Mouse (Mus musculus): ENCODE results near the gene Dis3l2.

Dis3l2 gene

DNA sequence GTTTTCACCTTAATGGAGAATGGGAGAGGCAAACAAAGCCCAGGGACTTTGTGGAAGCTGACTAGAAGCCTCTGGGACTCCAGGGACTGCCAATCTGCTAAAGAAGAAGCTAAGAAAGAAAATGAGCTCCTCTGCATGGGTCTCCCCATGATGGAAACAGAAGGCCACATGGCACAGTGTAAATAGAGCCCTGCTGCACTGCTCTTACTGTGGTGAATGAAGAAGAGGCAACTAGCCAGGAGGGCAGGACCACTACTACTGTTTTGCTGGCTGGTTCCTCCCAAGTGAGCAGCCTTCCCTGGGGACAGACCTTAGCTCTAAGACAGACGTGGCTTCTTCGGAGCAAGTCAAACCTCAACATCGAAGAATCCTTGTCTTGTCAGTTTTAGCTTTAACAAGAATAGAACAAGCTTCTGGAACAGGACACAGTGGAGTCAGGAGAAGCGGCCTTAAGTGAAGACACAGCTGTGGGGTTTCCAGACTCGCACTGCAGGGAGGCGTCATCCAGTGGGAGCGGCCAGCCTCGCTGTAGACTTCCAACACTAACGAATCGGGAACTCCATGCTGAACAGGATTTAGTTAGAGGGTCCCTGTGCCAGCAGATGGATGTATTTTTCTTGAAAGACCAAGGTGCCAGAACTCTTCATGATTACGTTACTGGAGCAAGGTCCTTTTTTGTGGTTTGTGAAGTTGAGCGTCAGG lies 307.2 kb downstream of the Dis3l2 start:
- DNase-seq (ENCODE audit: low spot score) = no peak

DNA sequence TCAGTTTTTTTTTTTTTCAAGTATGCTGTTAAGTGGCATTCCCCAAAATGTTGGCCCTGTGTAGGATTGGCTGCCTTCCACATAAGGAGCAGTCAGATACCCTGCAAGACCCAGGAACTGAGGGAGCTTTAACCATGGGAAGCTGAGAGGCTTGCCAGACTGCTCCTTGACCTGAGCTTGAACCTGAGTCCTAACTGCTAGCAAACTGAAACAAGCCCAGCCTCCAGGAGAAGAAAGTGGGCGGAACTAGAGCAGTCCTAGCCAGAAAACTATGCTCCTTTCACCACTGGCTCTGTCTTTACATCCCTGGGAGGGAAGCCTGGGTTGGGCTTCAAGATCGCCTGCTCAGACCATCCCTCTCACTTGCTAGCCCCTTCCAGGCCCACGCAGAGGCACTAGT lies 308.1 kb downstream of the Dis3l2 start:
- no peak for DNase-seq (ENCODE audit: low spot score)

DNA sequence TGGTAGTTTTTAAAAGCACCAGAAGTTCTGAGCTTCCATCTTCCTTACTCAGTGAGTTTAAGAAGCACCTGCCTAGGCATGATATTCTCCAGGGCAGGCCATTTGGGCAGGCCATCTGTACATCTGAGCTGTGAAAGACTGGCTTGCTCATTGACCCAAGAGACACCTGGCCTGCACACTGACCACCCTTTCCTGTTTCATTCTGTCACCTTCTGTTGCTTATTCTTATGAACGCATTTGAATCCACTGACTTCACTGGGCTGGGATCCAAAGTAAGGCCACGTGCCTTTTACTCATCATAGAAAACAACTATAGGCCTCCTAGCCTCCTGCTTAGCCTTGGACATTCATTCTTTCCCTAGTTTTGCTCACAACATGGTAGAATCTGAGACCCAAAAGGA lies 309.0 kb downstream of the Dis3l2 start:
- no peak for DNase-seq (ENCODE audit: low spot score)

DNA sequence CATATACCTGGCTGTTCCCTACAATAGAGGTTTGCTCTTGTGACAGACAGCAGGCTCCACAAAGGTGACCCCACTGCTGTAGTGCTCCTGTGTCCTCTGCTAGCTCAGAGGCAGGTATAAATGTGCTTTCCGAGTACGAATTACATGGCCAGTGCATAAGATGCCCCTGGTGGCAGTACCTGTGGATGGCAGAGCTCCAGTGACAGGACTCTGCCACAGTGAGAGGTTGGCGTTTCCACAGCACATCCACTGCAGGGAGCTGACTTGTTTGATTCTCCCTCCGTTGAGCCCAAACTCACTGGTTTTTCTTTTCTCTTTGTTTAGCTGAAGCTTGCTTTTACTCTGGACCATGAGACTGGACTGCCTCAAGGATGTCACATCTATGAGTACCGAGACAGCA lies 317.1 kb downstream of the Dis3l2 start:
- DNase-seq (ENCODE audit: low spot score) = no peak

DNA sequence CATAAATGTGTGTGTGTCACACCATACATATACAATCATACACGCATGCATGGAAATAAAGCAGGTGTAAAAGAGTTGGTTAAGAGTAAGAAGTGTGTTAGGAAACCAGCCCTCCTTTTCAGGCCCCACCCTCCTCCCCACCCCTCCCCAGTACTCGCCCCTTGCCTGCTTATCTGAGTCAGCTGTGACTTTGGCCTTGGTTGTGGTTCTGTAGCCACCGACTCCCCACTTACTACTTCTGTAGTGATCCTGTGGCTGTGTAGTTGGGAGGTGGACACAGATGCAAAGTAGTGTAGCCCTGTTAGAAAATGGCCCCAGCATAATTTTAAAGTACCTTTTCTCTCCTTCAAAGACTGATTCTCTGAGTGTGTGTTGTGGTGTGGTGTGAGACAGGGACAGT lies 318.0 kb downstream of the Dis3l2 start:
- no peak for DNase-seq (ENCODE audit: low spot score)

DNA sequence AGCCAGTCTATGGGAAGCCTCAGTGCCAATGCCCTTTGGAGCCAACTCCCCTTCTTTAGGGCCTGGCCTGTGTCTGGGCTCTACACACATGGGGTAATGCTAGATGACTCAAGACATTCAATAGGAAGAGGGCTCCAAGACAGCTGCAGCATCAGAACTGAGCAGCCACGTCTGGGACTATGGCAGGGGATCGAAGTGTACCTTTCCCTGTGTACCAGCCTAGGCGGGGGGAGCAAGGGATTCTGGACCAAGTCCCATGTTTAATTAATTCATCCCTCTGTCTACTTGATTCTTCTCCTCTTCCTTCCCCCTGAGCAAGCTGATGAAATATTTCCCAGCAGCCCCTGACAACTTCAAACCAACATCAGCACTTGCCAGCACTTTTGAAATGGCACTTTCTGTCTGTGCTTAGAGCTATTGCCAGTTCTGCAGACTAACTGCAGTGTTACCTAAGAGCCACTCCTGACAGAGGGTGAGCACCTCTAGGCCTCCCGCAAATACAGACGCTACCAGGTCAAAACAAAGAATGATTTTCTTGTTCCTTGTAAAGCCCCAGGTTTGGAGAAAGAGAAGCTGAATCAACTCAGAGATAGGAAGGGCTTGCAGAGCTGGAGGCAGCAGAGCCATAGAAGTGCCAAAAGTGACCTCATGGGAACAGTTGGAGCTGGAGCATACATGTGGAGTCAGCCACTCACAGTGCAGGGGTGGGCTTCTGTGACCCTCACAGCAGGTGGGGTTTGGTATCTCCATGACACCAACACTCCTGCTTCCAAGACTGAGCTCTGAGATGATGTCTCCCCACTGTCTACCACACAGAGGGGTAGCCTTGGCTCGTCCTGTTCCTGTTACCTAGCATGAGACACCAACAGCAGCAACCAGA lies 319.9 kb downstream of the Dis3l2 start:
- no peak for DNase-seq (ENCODE audit: low spot score)

DNA sequence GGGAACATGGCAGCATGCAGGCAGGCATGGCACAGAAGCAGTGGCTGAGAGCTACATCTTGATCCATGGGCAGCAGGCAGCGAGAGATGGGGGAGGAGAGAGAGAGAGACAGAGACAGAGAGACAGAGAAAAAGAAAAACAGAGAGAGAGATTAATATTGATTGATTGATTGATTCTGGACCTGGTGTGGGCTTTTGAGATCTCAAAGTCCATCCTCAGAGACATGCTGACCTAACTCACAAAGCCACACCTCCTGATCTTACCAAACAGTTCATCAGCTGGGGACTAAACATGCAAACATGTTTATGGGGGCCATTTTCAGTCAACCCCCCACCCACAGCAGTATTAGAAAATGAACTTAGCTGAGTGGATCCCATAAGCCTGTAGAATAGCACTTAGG lies 321.4 kb downstream of the Dis3l2 start:
- DNase-seq (ENCODE audit: low spot score) = no peak

DNA sequence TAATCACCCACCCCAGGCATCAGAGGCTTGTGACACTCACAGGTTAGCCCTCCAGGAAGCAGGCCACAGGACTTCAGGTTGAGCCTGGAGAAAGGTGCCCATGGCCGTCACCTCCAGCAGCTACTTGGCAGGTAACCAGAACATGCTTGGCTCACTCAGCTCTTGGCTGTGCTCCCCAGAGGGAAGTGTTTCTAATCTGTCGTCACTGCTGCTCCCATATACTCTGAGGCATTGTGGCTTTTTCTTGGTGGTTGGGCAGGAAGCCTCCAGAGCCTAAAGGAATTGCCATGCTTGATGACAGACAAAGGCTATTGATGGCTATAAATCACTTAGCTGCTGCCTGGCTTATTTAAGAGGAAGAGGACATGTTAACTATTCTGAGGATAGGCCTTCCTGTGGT lies 325.2 kb downstream of the Dis3l2 start:
- no peak for DNase-seq (ENCODE audit: low spot score)

DNA sequence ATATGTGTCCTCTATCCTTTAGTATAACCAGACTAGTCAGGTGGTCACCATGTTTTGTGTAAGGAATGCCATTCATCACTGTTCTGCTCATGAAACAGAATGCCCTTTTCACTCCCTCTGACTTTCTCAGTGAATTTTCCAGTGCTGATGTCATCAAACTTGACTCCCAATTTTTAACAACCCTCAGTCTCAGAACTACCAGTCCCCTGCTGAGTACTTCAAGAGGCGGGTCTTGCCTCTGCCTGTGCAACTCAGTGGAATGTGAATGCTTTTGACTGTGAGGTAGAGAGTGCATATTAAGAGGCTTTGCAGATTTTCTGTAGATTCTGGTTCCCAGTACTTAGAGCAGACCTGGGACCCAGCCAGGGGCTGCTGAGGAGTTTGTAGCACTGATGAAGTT lies 327.0 kb downstream of the Dis3l2 start:
- DNase-seq (ENCODE audit: low spot score) = no peak

DNA sequence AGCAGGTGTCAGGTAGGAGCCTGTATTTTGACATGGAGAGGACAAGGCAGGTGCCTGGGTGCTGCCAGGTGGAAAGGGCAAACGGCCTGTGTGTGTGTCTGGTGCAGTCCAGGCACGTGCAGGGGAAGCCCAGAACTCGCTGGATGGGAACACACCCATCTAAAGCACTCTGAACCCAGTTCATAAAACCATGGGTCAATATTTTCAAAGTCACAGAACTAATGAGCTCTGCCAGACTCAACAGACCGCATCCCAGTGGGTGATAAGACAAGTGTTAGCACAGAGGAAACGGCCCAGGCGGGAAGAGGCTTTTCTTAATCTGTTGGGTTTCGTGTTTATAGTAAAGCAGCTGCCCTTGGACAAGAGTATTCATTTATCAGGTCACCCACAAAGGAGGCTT lies 328.9 kb downstream of the Dis3l2 start:
- DNase-seq (ENCODE audit: low spot score) = no peak

DNA sequence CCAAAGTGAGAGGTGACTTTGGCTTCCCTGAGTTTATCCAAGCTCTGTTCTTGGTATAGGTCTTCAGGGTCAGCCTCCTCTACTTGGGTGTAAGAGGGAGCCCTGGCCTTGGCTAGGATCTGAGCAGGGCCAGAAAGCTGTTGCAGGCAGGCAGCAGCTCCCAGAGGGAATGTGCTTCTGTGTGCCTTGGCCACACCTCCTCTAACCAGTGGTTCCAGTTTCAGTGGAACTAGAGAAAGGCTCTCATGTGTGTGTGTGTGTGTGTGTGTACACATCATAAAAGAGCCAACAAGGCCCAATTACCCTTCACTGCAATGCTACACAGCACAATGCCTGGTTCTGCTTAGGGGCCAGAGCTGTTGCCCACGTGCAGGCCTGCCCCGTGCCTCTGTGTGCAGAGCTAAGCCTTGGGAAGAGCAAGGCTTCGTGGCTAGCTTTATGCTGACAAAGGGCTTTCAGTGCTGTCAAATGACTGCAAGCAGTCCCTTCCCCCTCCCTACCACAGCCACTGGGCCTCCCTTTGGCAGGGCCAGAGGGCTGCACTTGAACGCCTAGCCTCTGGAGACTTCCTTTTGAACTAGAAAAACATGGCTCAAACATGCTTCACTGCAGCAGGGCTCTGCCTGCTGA lies 332.0 kb downstream of the Dis3l2 start:
- DNase-seq (ENCODE audit: low spot score) = peak; percentile 19

DNA sequence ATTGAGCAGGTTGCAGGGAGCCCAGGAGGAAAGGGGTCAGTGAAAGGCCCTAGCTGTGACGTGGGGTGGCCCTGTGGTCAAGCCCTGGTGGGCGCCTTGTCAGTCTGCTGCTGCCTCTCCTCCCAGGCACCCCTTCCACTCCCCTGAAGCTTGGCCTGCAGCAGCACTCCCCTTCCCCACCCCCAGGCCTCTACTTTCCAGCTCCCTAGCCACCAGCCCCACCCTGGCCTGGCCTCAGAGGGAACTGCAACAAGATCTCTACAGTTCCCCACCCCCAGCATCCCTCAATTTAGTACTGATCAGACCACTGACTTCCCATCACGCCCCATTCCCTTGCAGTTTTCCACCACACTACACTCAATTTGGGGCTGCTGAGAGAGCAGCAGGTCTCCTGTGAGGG lies 332.7 kb downstream of the Dis3l2 start:
- no peak for DNase-seq (ENCODE audit: low spot score)

DNA sequence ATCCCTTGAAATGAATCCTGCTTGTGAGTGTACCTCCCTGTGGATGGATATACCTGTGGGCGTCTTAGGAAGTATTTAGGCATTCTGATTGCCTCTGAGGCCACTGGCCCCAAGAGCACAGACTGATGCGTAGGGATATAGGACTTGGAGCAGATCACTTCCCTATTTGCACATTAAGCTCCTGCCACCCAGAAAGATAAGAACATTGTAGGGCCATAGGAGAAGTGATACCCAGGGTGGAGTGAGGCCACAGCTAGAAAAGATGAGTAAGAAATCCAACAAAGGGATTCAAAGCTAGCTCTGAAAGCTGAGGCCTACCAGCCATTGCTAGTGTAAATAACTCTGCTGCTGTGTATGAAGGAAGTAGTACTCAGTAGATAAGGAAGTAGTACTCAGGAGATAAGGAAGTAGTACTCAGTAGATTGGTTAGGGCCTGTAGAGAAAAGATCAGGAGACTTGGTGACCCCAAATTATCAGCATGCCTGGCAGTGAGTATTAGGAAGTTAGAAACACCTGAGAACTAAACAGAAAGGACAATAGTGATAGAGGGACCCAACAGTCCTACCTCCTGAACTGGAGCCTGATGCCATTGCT lies 335.0 kb downstream of the Dis3l2 start:
- DNase-seq (ENCODE audit: low spot score) = no peak

DNA sequence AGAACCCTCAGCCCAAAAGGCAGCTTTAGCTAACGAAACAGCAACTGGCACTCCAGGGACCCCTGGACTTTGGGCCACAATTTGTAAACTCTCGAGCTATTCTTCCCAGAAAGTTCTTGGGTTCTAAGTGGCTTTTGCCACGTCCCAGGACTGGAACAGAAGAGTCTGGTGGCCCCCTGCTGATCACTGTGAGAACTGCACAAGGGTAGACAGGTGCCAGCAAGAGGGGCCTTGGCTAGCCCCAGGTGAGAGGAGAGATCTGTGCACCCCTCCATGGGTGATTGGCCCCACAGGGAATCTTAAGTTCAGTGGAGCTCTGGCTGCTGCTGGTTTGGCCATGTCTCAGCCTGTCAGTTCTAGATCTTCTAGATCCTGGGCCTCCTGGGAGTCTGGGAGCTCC lies 337.5 kb downstream of the Dis3l2 start:
- peak; percentile 74 for DNase-seq (ENCODE audit: low spot score)

DNA sequence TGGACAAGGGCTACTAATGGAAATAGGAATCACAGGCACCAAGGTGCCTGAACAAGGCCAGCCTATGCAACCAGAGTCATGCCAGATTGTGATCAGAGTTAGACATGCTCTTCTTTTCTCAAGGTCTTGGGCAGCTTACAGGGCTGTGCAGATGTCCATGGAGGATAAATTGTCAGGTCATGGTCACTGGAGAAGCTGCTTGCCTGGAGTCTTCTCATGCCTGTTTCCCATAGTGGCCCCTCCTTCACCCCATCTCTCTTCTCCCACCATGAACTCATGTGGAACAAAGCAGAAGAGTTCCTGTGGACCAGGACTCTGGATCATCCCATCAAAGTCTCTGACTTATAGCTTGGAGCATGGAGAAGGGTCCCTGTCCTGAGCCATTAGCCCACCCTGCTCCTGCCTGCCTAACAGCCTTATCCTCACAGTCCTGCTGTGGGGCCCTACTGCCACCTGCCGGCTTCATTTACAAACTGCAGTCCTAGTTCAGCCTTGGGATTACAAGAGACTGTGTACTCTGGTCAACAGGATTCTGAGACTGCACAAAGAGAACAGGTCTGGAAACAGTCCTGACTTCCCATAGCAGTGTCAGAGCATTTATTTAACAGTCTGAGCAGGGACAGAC lies 338.3 kb downstream of the Dis3l2 start:
- DNase-seq (ENCODE audit: low spot score) = peak; percentile 65

DNA sequence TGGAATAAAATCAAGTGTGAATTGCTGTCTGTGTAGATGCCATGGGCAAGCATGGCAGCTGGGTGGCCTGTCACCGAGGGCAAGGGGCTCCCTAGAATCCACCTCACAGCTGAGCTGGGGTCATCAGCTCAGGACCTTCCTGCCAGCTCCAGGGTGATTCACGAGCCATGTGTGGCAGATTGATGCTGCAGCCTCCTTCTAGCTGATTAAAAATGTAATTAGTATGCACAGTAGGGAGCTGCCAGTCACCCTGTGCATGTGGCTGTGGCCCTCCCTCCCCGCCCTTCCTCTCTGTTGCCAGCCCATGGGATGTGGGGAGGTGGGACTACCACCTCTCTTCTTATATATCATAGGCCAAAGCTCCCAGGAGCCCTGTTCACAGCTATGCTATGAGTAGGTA lies 346.5 kb downstream of the Dis3l2 start:
- no peak for DNase-seq (ENCODE audit: low spot score)

DNA sequence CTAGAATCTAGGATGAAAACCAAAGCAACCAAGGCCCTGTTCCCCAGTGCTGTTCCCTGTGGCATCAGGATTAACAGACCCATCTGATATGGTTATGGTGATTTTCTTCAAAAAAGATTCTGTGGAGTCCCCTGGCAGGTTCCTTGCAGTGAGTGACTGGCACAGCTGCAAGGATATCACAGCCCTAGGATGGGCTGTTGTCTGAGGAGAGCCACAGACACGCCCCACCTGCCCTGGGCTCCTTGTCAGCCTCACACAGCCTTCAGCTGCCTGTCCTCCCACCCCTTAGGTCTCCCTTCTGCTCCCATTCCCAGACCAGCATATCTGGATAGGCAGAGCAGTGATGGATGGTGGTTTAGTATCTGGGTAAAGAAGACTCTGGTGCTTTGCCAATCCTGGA lies 347.1 kb downstream of the Dis3l2 start:
- DNase-seq (ENCODE audit: low spot score) = no peak

DNA sequence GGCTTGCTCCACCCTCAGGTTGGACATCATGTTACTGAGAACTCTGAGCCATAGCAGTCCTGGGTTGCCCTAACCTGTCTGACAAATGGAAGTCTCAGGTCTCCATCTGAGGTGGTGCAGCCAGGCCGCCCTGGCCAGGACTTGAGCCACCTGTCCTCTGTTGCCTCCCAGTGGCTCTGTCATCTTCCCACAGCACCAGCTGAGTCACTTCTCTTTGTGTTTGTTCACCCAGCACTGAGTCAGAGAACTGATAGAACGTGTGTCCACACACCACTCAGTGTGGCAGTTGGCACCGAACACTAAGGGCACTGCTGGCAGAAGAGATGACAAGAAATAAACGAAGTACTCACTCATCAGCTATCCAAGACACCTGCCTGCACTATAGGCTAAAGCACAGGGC lies 347.8 kb downstream of the Dis3l2 start:
- no peak for DNase-seq (ENCODE audit: low spot score)

DNA sequence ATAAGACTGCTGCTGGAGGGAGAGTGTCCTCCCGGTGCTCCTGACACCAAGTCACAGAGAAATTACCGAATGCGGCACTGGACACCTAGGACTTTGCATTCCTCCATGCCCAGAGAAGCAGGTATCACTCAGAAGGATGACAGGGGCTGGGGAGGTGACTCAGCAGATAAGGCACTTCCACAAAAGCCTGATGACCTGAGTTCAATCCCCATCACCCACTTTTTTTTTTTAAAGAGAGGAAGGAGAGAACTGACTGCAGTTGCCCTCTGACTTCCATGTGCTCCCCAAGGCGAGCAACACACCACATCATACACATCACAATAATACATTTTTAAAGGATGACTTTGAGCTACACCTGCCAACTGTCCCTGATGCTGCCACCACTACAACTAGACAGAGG lies 353.5 kb downstream of the Dis3l2 start:
- no peak for DNase-seq (ENCODE audit: low spot score)

DNA sequence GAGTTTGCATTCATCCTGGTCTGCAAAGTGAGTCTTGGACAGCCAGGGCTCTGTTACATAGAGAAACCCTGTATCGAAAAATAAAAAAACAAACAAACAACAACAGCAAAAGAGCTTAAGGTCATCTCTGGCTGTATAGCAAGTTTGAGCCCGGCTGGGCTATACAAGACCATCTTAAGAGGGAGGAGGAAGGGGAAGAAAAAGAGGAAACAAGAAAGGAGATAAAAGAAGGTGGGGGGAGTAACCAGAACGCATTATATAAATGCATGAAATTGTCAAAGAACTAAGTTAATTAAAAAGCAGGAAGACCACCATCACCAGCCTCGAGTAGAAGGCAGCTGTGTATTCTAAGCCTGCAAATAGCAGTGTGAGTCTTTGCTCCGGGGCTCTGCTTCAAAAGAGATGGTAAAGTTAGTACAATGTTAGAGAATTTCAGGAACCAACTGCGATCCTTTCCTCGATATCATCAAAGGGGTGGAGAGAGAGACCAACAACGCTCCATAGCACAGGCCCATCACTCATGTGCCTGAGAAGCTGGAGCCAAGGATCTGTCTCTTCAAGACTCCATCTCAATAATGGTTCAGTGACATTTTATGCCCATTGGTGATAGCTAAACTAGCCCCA lies 355.5 kb downstream of the Dis3l2 start:
- DNase-seq (ENCODE audit: low spot score) = no peak

DNA sequence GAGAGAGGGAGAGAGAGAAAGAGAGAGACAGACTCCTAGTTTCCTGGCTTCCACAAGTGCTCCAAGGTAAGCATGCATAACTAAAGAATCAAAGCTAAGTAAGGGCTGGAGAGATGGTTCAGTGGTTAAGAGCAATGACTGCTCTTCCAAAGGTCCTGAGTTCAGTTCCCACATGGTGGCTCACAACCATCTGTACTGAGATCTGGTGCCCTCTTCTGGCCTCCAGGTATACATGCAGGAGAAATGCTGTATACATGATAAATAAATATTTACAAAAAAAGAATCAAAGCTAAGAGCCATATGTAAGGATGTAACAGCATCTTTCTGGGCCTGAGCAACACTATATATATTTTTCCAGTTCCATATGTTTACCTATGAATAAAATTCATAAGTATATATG lies 357.3 kb downstream of the Dis3l2 start:
- no peak for DNase-seq (ENCODE audit: low spot score)

DNA sequence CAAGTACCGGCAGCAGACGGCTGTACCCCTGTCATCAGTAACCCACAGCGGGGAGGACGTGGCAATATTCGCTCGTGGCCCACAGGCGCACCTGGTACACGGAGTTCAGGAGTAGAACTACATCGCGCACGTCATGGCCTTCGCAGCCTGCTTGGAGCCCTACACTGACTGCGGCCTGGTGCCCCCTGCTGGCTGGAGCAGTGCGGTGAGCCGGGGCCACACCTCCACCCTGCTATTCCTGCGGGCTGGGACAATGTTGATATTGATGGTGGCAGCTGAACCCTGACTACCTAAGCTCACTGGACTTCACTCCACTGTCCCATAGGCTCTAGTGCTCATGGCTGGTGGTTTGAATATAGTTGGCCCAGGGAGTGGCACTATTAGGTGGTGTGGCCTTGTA lies 367.1 kb downstream of the Dis3l2 start:
- peak; percentile 24 for DNase-seq (ENCODE audit: low spot score)
